Mouse (Mus musculus) layer of hippocampus, adult 2 months (tissue): ENCODE results near the gene Rassf5. TPM values are rescaled to one million over a fixed set of nuclear protein-coding genes. Genes with fewer than 3 reads are reported as not detected.
A peak's percentile ranks its signal among the peaks of the same experiment; 100 is the strongest.

Source experiments
- DNase-seq, 2 experiments: peaks; one replicate each; pipeline ENCODE4 v3.0.0; 2022; ENCODE audit warnings: low spot score in 2 of 2
- H3K27ac ChIP-seq: fragments of 200-600 bp; 2 replicates; pipeline ENCODE4 v1.8.1; 2022
- H3K4me3 ChIP-seq: fragments of 200-600 bp; 2 replicates; pipeline ENCODE4 v1.8.1; 2022; ENCODE audit warnings: mild to moderate bottlenecking
- CTCF ChIP-seq: fragments of 200-600 bp; conservative IDR thresholded peaks from 2 replicates; pipeline ENCODE4 v1.8.1; 2022; ENCODE audit warnings: antibody characterized with exemption, mild to moderate bottlenecking, moderate library complexity
- total RNA-seq, 2 experiments: library from RNA; stranded (reverse); gene quantifications; 2 replicates each; pipeline ENCODE4 v1.2.3; 2021

Rassf5 gene
- total RNA-seq, 2 experiments from 2014 or later: 17.2 to 18.4 TPM

- TF ChIP-seq CTCF: no peak
Measured at GRCm38 (mm10) chr1:131213361-131213760, 31.7 kb downstream of the Rassf5 start.

GRCm38 (mm10) chr1:131212956-131213355 lies 32.1 kb downstream of the Rassf5 start:
- no peak for DNase-seq
- Histone ChIP-seq H3K4me3 (no peak overlapping the region), H3K27ac (no peak overlapping the region)
- TF ChIP-seq CTCF: no peak

More at GRCm38 (mm10) chr1:131213361-131213760, 31.7 kb downstream of the Rassf5 start:
- no peak for DNase-seq
- H3K4me3 ChIP-seq: no peak overlapping the region
- no peak overlapping the region for H3K27ac ChIP-seq

GRCm38 (mm10) chr1:131211655-131212054 lies 33.4 kb downstream of the Rassf5 start:
- no peak overlapping the region for H3K4me3 ChIP-seq
- no peak for TF ChIP-seq CTCF
- H3K27ac ChIP-seq: no peak overlapping the region
- no peak for DNase-seq

- DNase-seq: no peak
- no peak overlapping the region for H3K27ac ChIP-seq
- no peak for TF ChIP-seq CTCF
Measured at GRCm38 (mm10) chr1:131209971-131210426, 35.1 kb downstream of the Rassf5 start.

GRCm38 (mm10) chr1:131208800-131209199 lies 36.3 kb downstream of the Rassf5 start:
- Histone ChIP-seq H3K4me3 (no peak overlapping the region), H3K27ac (no peak overlapping the region)
- DNase-seq: no peak
- no peak for TF ChIP-seq CTCF

More at GRCm38 (mm10) chr1:131209971-131210426, 35.1 kb downstream of the Rassf5 start:
- H3K4me3 ChIP-seq: no peak overlapping the region

GRCm38 (mm10) chr1:131208081-131208480 lies 37.0 kb downstream of the Rassf5 start:
- no peak overlapping the region for H3K27ac ChIP-seq

GRCm38 (mm10) chr1:131207531-131207930 lies 37.5 kb downstream of the Rassf5 start:
- peak; percentile 84 for TF ChIP-seq CTCF
- Histone ChIP-seq H3K27ac (no peak overlapping the region), H3K4me3 (no peak overlapping the region)
- DNase-seq: peak; percentile 54 to 71

More at GRCm38 (mm10) chr1:131208081-131208480, 37.0 kb downstream of the Rassf5 start:
- no peak for DNase-seq
- TF ChIP-seq CTCF: no peak
- H3K4me3 ChIP-seq: no peak overlapping the region

- DNase-seq: no peak
- Histone ChIP-seq H3K27ac (no peak overlapping the region), H3K4me3 (no peak overlapping the region)
- TF ChIP-seq CTCF: no peak
Measured at GRCm38 (mm10) chr1:131206342-131206741, 38.7 kb downstream of the Rassf5 start.

- no peak for TF ChIP-seq CTCF
- Histone ChIP-seq H3K27ac (no peak overlapping the region), H3K4me3 (no peak overlapping the region)
- no peak for DNase-seq
Measured at GRCm38 (mm10) chr1:131204461-131204860, 40.6 kb downstream of the Rassf5 start.

- Histone ChIP-seq H3K27ac (no peak overlapping the region), H3K4me3 (no peak overlapping the region)
- DNase-seq: no peak
- no peak for TF ChIP-seq CTCF
Measured at GRCm38 (mm10) chr1:131201391-131201790, 43.7 kb downstream of the Rassf5 start.

- TF ChIP-seq CTCF: no peak
- DNase-seq: no peak
- H3K27ac ChIP-seq: no peak overlapping the region
Measured at GRCm38 (mm10) chr1:131200588-131200987, 44.5 kb downstream of the Rassf5 start.

GRCm38 (mm10) chr1:131199976-131200375 lies 45.1 kb downstream of the Rassf5 start:
- peak overlapping the region; percentile 39; the same call in 1 of the 2 replicates for H3K27ac ChIP-seq
- peak in 1 of 2 experiments; percentile 21 for DNase-seq
- TF ChIP-seq CTCF: peak; percentile 44

More at GRCm38 (mm10) chr1:131200588-131200987, 44.5 kb downstream of the Rassf5 start:
- H3K4me3 ChIP-seq: no peak overlapping the region

GRCm38 (mm10) chr1:131199118-131199821 lies 45.8 kb downstream of the Rassf5 start:
- no peak for DNase-seq
- TF ChIP-seq CTCF: no peak
- Histone ChIP-seq H3K27ac (peak overlapping the region; percentile 39; the same call in 1 of the 2 replicates), H3K4me3 (no peak overlapping the region; the same call in 1 of the 2 replicates)

More at GRCm38 (mm10) chr1:131199976-131200375, 45.1 kb downstream of the Rassf5 start:
- H3K4me3 ChIP-seq: no peak overlapping the region; the same call in 1 of the 2 replicates
